In genomic region chr14:91569100-91569499, GRCm38 (mm10) we compare ENCODE assay signal across 18 mouse cellular contexts.
"Had no signal": no experiment of that assay in that cellular context is flagged by ENCODE, and none has a peak within 500 bp of the region (broad histone marks: within the 10 kb centered on the region; RNA-seq: fewer than 3 reads in every experiment).

No protein-coding gene starts in this region.

- H3K27ac ChIP-seq: midbrain, embryonic 10.5 days; midbrain, embryonic 12.5 days; neural tube, embryonic 13.5 days; neural tube, embryonic 15.5 days; stomach, embryonic 15.5 days; stomach, postnatal 0 days had no signal

- H3K36me3 ChIP-seq: midbrain, embryonic 10.5 days; midbrain, embryonic 12.5 days; neural tube, embryonic 13.5 days; neural tube, embryonic 15.5 days; stomach, embryonic 15.5 days had no signal

- H3K9ac ChIP-seq: lung, embryonic 14.5 days; midbrain, embryonic 12.5 days; neural tube, embryonic 13.5 days; neural tube, embryonic 15.5 days; stomach, embryonic 15.5 days had no signal

- H3K4me1 ChIP-seq: midbrain, embryonic 10.5 days; midbrain, embryonic 12.5 days; neural tube, embryonic 13.5 days; neural tube, embryonic 15.5 days; stomach, embryonic 15.5 days had no signal

- H3K4me2 ChIP-seq: lung, embryonic 14.5 days; midbrain, embryonic 12.5 days; neural tube, embryonic 13.5 days; neural tube, embryonic 15.5 days; stomach, embryonic 15.5 days had no signal

- ATAC-seq: midbrain, embryonic 16.5 days had no signal

- H3K27me3 ChIP-seq: midbrain, embryonic 12.5 days; neural tube, embryonic 13.5 days; neural tube, embryonic 15.5 days; stomach, embryonic 15.5 days had no signal

- H3K9me3 ChIP-seq: midbrain, embryonic 10.5 days; midbrain, embryonic 12.5 days; neural tube, embryonic 13.5 days; neural tube, embryonic 15.5 days; stomach, embryonic 15.5 days had no signal

- DNase-seq: lung, adult 18-20 months; lung, embryonic 14.5 days; lung, postnatal 10 days; lung, postnatal 4 days; midbrain, embryonic 14.5 days; retina, postnatal 1 day; right cerebral cortex, postnatal 14 days; thymus, adult 2 months; thymus, postnatal 25 days; thymus, postnatal 4 days had no signal

- H3K4me3 ChIP-seq: midbrain, embryonic 10.5 days; midbrain, embryonic 12.5 days; myocyte; neural tube, embryonic 13.5 days; neural tube, embryonic 15.5 days; stomach, embryonic 15.5 days had no signal
